Mouse (Mus musculus) ES-Bruce4 (cell line): Measurements from ENCODE around the gene Kif21a. TPM values are rescaled to one million over a fixed set of nuclear protein-coding genes. Genes with fewer than 3 reads are reported as not detected.

Experiments used
- H3K27ac ChIP-seq: 2 replicates; pipeline ENCODE4 v1.5.1; 2012; ENCODE audit warnings: low read length, inconsistent platforms; ENCODE audit not compliant: insufficient read depth
- H3K27me3 ChIP-seq: 2 replicates; pipeline ENCODE4 v1.6.1; 2012; ENCODE audit warnings: mild to moderate bottlenecking, low read length, inconsistent platforms; ENCODE audit not compliant: control insufficient read depth, poor library complexity, insufficient read depth, severe bottlenecking
- H3K36me3 ChIP-seq: 2 replicates; pipeline ENCODE4 v1.6.1; 2012; ENCODE audit warnings: inconsistent platforms, mild to moderate bottlenecking, low read length, moderate library complexity; ENCODE audit not compliant: control insufficient read depth, poor library complexity, insufficient read depth, severe bottlenecking
- H3K4me1 ChIP-seq: one replicate; pipeline ENCODE4 v1.8.1; 2011; ENCODE audit warnings: low read length; ENCODE audit not compliant: control insufficient read depth, insufficient read depth
- H3K4me3 ChIP-seq: 2 replicates; pipeline ENCODE4 v1.5.1; 2011; ENCODE audit warnings: low read depth, mild to moderate bottlenecking, low read length
- H3K9ac ChIP-seq: 2 replicates; pipeline ENCODE4 v1.6.1; 2012; ENCODE audit warnings: low read depth, mild to moderate bottlenecking, inconsistent platforms; ENCODE audit not compliant: poor library complexity, severe bottlenecking
- H3K9me3 ChIP-seq: replicated peaks from 2 replicates; pipeline ENCODE4 v1.6.1; 2012; ENCODE audit warnings: mild to moderate bottlenecking, low read length, inconsistent platforms; ENCODE audit not compliant: control insufficient read depth, poor library complexity, insufficient read depth, severe bottlenecking
- CTCF ChIP-seq: IDR thresholded peaks from one replicate; pipeline ENCODE4 v1.8.1; 2011; ENCODE audit warnings: low read depth, low read length
- EP300 ChIP-seq: IDR thresholded peaks from 2 replicates; pipeline ENCODE4 v1.6.1; 2011; ENCODE audit warnings: low read depth, low read length; ENCODE audit not compliant: insufficient read depth
- POLR2A ChIP-seq: IDR thresholded peaks from one replicate; pipeline ENCODE4 v1.8.1; 2011; ENCODE audit warnings: low read length; ENCODE audit not compliant: insufficient read depth
- polyA plus RNA-seq: library from polyadenylated mRNA; stranded (reverse); fragments of >200 nt; gene quantifications from 2 replicates; pipeline ENCODE4 v1.2.4, GENCODE M21; 2011; ENCODE audit warnings: low read depth; ENCODE audit not compliant: missing spikeins, insufficient read depth, insufficient read length

Gene Kif21a
- polyA plus RNA-seq, 1 experiment: 17.0 TPM

- no peak for TF ChIP-seq POLR2A
- no peak for TF ChIP-seq EP300
- no peak for TF ChIP-seq CTCF
- no peak overlapping the region for H3K9ac ChIP-seq
- H3K36me3 ChIP-seq: no peaks in the 10 kb centered on the region
- no peaks in the 10 kb centered on the region for H3K4me1 ChIP-seq
- no peaks in the 10 kb centered on the region for H3K27me3 ChIP-seq
- no peaks in the 10 kb centered on the region for H3K9me3 ChIP-seq
- no peak overlapping the region for H3K4me3 ChIP-seq
- H3K27ac ChIP-seq: no peak overlapping the region
These were observed 88.8 kb downstream of the Kif21a start for GRCm38 (mm10) chr15:90960831-90961554.

GRCm38 (mm10) chr15:90951383-90951782 lies 98.4 kb downstream of the Kif21a start:
- H3K36me3 ChIP-seq: no peaks in the 10 kb centered on the region
- TF ChIP-seq POLR2A (no peak), EP300 (no peak), CTCF (no peak)
- H3K9ac ChIP-seq: no peak overlapping the region

GRCm38 (mm10) chr15:90938469-90938868 lies 111.3 kb downstream of the Kif21a start:
- TF ChIP-seq CTCF (no peak), POLR2A (no peak), EP300 (no peak)
- H3K9ac ChIP-seq: no peak overlapping the region
- no peaks in the 10 kb centered on the region for H3K27me3 ChIP-seq
- no peak overlapping the region for H3K4me3 ChIP-seq
- no peak overlapping the region for H3K27ac ChIP-seq
- H3K9me3 ChIP-seq: no peaks in the 10 kb centered on the region
- no peaks in the 10 kb centered on the region for H3K4me1 ChIP-seq
- H3K36me3 ChIP-seq: no peaks in the 10 kb centered on the region

More at GRCm38 (mm10) chr15:90951383-90951782, 98.4 kb downstream of the Kif21a start:
- H3K9me3 ChIP-seq: no peaks in the 10 kb centered on the region
- no peak overlapping the region for H3K27ac ChIP-seq
- H3K4me3 ChIP-seq: no peak overlapping the region
- no peaks in the 10 kb centered on the region for H3K4me1 ChIP-seq
- no peaks in the 10 kb centered on the region for H3K27me3 ChIP-seq

GRCm38 (mm10) chr15:90935579-90935978 lies 114.2 kb downstream of the Kif21a start:
- no peaks in the 10 kb centered on the region for H3K9me3 ChIP-seq
- no peaks in the 10 kb centered on the region for H3K4me1 ChIP-seq
- no peak overlapping the region for H3K27ac ChIP-seq
- no peaks in the 10 kb centered on the region for H3K27me3 ChIP-seq
- TF ChIP-seq EP300 (no peak), CTCF (no peak), POLR2A (no peak)
- no peak overlapping the region for H3K4me3 ChIP-seq
- H3K9ac ChIP-seq: no peak overlapping the region
- H3K36me3 ChIP-seq: no peaks in the 10 kb centered on the region

GRCm38 (mm10) chr15:90931451-90931850 lies 118.3 kb downstream of the Kif21a start:
- Histone ChIP-seq H3K4me1 (no peaks in the 10 kb centered on the region), H3K36me3 (no peaks in the 10 kb centered on the region), H3K9ac (no peak overlapping the region), H3K27me3 (no peaks in the 10 kb centered on the region), H3K9me3 (0 out of 2 replicates have a peak, but pooled peaks cover 5% of the 10 kb centered on the region), H3K27ac (no peak overlapping the region), H3K4me3 (no peak overlapping the region)
- no peak for TF ChIP-seq POLR2A
- no peak for TF ChIP-seq EP300
- no peak for TF ChIP-seq CTCF

GRCm38 (mm10) chr15:90929043-90929442 lies 120.7 kb downstream of the Kif21a start:
- Histone ChIP-seq H3K27ac (no peak overlapping the region), H3K4me3 (no peak overlapping the region), H3K9ac (no peak overlapping the region), H3K36me3 (no peaks in the 10 kb centered on the region), H3K9me3 (0 out of 2 replicates have a peak, but pooled peaks cover 5% of the 10 kb centered on the region), H3K4me1 (no peaks in the 10 kb centered on the region), H3K27me3 (no peaks in the 10 kb centered on the region)
- TF ChIP-seq CTCF (no peak), EP300 (no peak), POLR2A (no peak)
